8 mouse cellular contexts compared by ENCODE assay signal in the genomic region with DNA sequence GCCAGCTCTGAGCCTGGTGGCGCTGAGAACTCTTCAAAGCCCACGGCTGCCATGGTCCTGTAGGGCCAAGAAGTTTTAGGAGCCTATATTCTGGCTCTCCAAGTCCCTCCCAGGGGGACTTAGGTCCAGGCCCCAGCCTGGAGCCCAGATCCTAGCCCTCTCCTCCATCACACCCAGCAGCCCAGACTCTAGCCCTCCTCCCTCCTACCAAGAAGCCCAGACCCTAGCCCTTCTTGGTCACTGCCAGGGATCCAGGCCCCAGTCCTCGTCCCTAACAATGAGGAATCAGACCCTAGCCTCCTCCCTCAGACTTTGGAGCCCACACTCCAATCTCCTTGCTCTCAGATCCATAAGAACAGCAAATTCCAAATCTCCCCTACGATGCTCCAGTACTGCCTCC. TPM values are rescaled to one million over a fixed set of nuclear protein-coding genes. Genes with fewer than 3 reads are reported as not detected.
A peak's percentile ranks its signal among the peaks of the same experiment; 100 is the strongest.
DNase-seq lines count a peak whose midpoint lies in the region; ATAC-seq and TF ChIP-seq lines count a peak whose summit lies in the region.

No protein-coding gene starts in this region.

- peaks cover 37% of the 10 kb centered on the region for H3K79me2 ChIP-seq in CH12.LX (replicated peaks; ENCODE audit: control insufficient read depth, extremely low read depth, insufficient read depth, poor library complexity, severe bottlenecking)

- H3K36me3 ChIP-seq in CH12.LX (replicated peaks in 1 of 2; ENCODE audit: control insufficient read depth in 1 of 2, insufficient read depth in 1 of 2, low read length in 1 of 2): peaks cover 35 to 73% of the 10 kb centered on the region in 2 experiments
- H3K36me3 ChIP-seq in forebrain, embryonic 14.5 days (ENCODE audit: control insufficient read depth, insufficient read depth, low read length): peaks cover 23% of the 10 kb centered on the region
- peaks cover 13% of the 10 kb centered on the region for H3K36me3 ChIP-seq in liver, embryonic 14.5 days (replicated peaks; ENCODE audit: control insufficient read depth, insufficient read depth, low read depth)

- intact Hi-C loops in gastrocnemius, adult 2 months (cut with DNase I): loop anchor here (5.0 kb wide), 1 partner anchor 63 kb away; a partner anchor contains a TSS
- intact Hi-C loops in left cerebral cortex, postnatal 10 days (cut with DNase I): no loop called here

- WGBS in forebrain, embryonic 14.5 days: 37% methylated on average over 4 of the region's 4 CpGs
- 32% methylated on average over 4 of the region's 4 CpGs for whole genome bisulfite sequencing in liver, embryonic 14.5 days (ENCODE audit: insufficient replicate concordance)

- peak; percentile 35 for ATAC-seq in forebrain, embryonic 14.5 days
- no peak for ATAC-seq in liver, embryonic 14.5 days (ENCODE audit: insufficient read depth)

- no peak for TF ChIP-seq POLR2A in CH12.LX (IDR thresholded peaks at IDR 0.05; ENCODE audit: low read depth, low read length)

- TF ChIP-seq CTCF in gastrocnemius, adult 2 months (IDR thresholded peaks at IDR 0.05): no peak
- TF ChIP-seq CTCF in CH12.LX (conservative IDR thresholded peaks at IDR 0.05 in 1 of 2, IDR thresholded peaks at IDR 0.05 in 1 of 2; ENCODE audit: low read depth in 2 of 2, low read length in 2 of 2): no peak
- no peak for TF ChIP-seq CTCF in liver, embryonic 14.5 days (IDR thresholded peaks at IDR 0.05; ENCODE audit: low read depth)

- in situ Hi-C loops in CH12.LX (cut with MboI; ENCODE audit: low pct_ligation_motif_present, low pct_unique_long_range_greater_than_20kb, low sequenced_read_pairs): no loop called here

- TF ChIP-seq RAD21 in CH12.LX (IDR thresholded peaks at IDR 0.05; ENCODE audit: low read depth, low read length): no peak

- H3K9me3 ChIP-seq in CH12.LX (replicated peaks; ENCODE audit: low read length): no peaks in the 10 kb centered on the region
- H3K9me3 ChIP-seq in forebrain, embryonic 14.5 days (replicated peaks; ENCODE audit: control insufficient read depth, low read length): no peaks in the 10 kb centered on the region
- H3K9me3 ChIP-seq in liver, embryonic 14.5 days (ENCODE audit: control insufficient read depth, low read length): no peaks in the 10 kb centered on the region

- H3K4me3 ChIP-seq in gastrocnemius, adult 2 months: peak overlapping the region; percentile 90
- H3K4me3 ChIP-seq in CH12.LX (replicated peaks in 1 of 3; ENCODE audit: low read depth in 2 of 3, low read length in 2 of 3, poor library complexity in 1 of 3): peak overlapping the region; percentile 67 to 75 (median 69)
- H3K4me3 ChIP-seq in forebrain, embryonic 14.5 days (ENCODE audit: low read depth, low read length): peak overlapping the region; percentile 62
- peak overlapping the region; percentile 88 to 97 for H3K4me3 ChIP-seq in liver, embryonic 14.5 days (ENCODE audit: insufficient read depth in 1 of 2, low read depth in 2 of 2, low read length in 2 of 2)

- H3K27me3 ChIP-seq in CH12.LX (replicated peaks): no peaks in the 10 kb centered on the region
- no peaks in the 10 kb centered on the region for H3K27me3 ChIP-seq in forebrain, embryonic 14.5 days (replicated peaks; ENCODE audit: control insufficient read depth, insufficient read depth, low read length)
- H3K27me3 ChIP-seq in liver, embryonic 14.5 days (ENCODE audit: control insufficient read depth, insufficient read depth, low read length): no peaks in the 10 kb centered on the region

- H3K27ac ChIP-seq in gastrocnemius, adult 2 months: peak overlapping the region; percentile 99
- no peak overlapping the region for H3K27ac ChIP-seq in CH12.LX (ENCODE audit: insufficient read depth, low read depth)
- 0 out of 2 replicates have a peak overlapping the region, but pooled peaks have one; percentile 14 for H3K27ac ChIP-seq in forebrain, embryonic 14.5 days (ENCODE audit: low read depth, low read length)
- H3K27ac ChIP-seq in liver, embryonic 14.5 days: no peak overlapping the region; the same call in 1 of the 2 replicates

- DNase-seq in gastrocnemius, adult 2 months: no peak
- DNase-seq in gastrocnemius, postnatal 10 days: no peak
- no peak for DNase-seq in CH12.LX (ENCODE audit: extremely low read depth)
- DNase-seq in forebrain, embryonic 14.5 days (ENCODE audit: low spot score): no peak
- no peak for DNase-seq in liver, embryonic 14.5 days (ENCODE audit: low read depth in 3 of 3, low spot score in 3 of 3)
- no peak for DNase-seq in urinary bladder, postnatal 25 days (ENCODE audit: low spot score)
- no peak for DNase-seq in left cerebral cortex, postnatal 10 days (ENCODE audit: extremely low spot score in 1 of 2, low spot score in 2 of 2)
- no peak for DNase-seq in adrenal gland, postnatal 25 days

- TF ChIP-seq EP300 in CH12.LX (IDR thresholded peaks at IDR 0.05; ENCODE audit: low read length): no peak
- TF ChIP-seq EP300 in liver, embryonic 14.5 days (IDR thresholded peaks at IDR 0.05; ENCODE audit: low read depth): no peak

- H3K4me1 ChIP-seq in CH12.LX (ENCODE audit: control insufficient read depth in 1 of 2, insufficient read depth in 2 of 2): peaks cover 7 to 48% of the 10 kb centered on the region in 2 experiments
- peaks cover 14% of the 10 kb centered on the region for H3K4me1 ChIP-seq in forebrain, embryonic 14.5 days (ENCODE audit: control insufficient read depth, insufficient read depth, low read length)
- peaks cover 7 to 14% of the 10 kb centered on the region in 2 experiments; a peak in 2 of 4 replicates for H3K4me1 ChIP-seq in liver, embryonic 14.5 days (replicated peaks; ENCODE audit: control insufficient read depth in 2 of 2, insufficient read depth in 2 of 2, low read length in 1 of 2)

- dilution Hi-C loops in CH12.LX (cut with MboI; ENCODE audit: extremely low pct_ligation_motif_present, extremely low pct_unique_long_range_greater_than_20kb, low sequenced_read_pairs): no loop called here

- H3K9ac ChIP-seq in CH12.LX (ENCODE audit: insufficient read depth, low read depth): peak overlapping the region; percentile 96
- peak overlapping the region; percentile 78 for H3K9ac ChIP-seq in forebrain, embryonic 14.5 days (ENCODE audit: low read length)
- peak overlapping the region; percentile 82 for H3K9ac ChIP-seq in liver, embryonic 14.5 days (replicated peaks)

- peak overlapping the region; percentile 84 for H3K4me2 ChIP-seq in CH12.LX (ENCODE audit: insufficient read depth, low read depth, poor library complexity, severe bottlenecking)
- peak overlapping the region; percentile 98 for H3K4me2 ChIP-seq in forebrain, embryonic 14.5 days (ENCODE audit: low read length)
- H3K4me2 ChIP-seq in liver, embryonic 14.5 days (ENCODE audit: low read depth): peak overlapping the region; percentile 95

RNA-seq across cellular contexts. Expression of a gene that starts 0.7 kb away (rescaled TPM):
- 10 to 100 TPM; 14.0 to 16.2 TPM for total RNA-seq in gastrocnemius, adult 2 months (2021)
- total RNA-seq in gastrocnemius, postnatal 10 days (2021): 10 to 100 TPM; 13.1 to 18.2 TPM
- total RNA-seq in CH12.LX (2012; rRNA removed) (28.8 and 33.2 TPM in 2 replicates), CH12.LX (2014; rRNA removed) (15.1 and 15.9 TPM in 2 replicates)
- 38.6 and 44.0 TPM in 2 replicates for polyA plus RNA-seq in CH12.LX (2012; ENCODE audit: insufficient read length, low read depth)
- polyA plus RNA-seq in forebrain, embryonic 14.5 days (2014; fragmentation: Nextera tagmentation; extraction: Ambion mirVana): 31.3 and 34.8 TPM in 2 replicates
- 6.4 and 10.7 TPM in 2 replicates for polyA plus RNA-seq in liver, embryonic 14.5 days (2012; rRNA removed)
- 7.7 and 8.0 TPM in 2 replicates for polyA plus RNA-seq in liver, embryonic 14.5 days (2014; fragmentation: Nextera tagmentation; extraction: Ambion mirVana)
- 10 to 100 TPM; 34.5 to 37.9 TPM for total RNA-seq in left cerebral cortex, postnatal 10 days (2021)
- total RNA-seq in adrenal gland, postnatal 25 days (2021): 22.8 and 24.4 TPM in 2 replicates

RNA-seq across cellular contexts. Expression of a gene that starts 0.8 kb away (rescaled TPM):
- 10 to 100 TPM; 20.8 to 22.1 TPM for total RNA-seq in gastrocnemius, adult 2 months (2021)
- 10 to 100 TPM; 30.8 to 31.6 TPM for total RNA-seq in gastrocnemius, postnatal 10 days (2021)
- total RNA-seq in CH12.LX (2012; rRNA removed) (99.2 and 125 TPM in 2 replicates), CH12.LX (2014; rRNA removed) (117 and 119 TPM in 2 replicates)
- polyA plus RNA-seq in CH12.LX (2012; ENCODE audit: insufficient read length, low read depth): 171 and 204 TPM in 2 replicates
- polyA plus RNA-seq in forebrain, embryonic 14.5 days (2014; fragmentation: Nextera tagmentation; extraction: Ambion mirVana): 99.7 and 102 TPM in 2 replicates
- 19.9 and 28.4 TPM in 2 replicates for polyA plus RNA-seq in liver, embryonic 14.5 days (2012; rRNA removed)
- 46.4 and 48.3 TPM in 2 replicates for polyA plus RNA-seq in liver, embryonic 14.5 days (2014; fragmentation: Nextera tagmentation; extraction: Ambion mirVana)
- total RNA-seq in left cerebral cortex, postnatal 10 days (2021): 10 to 100 TPM; 54.8 to 63.6 TPM
- 42.0 and 46.4 TPM in 2 replicates for total RNA-seq in adrenal gland, postnatal 25 days (2021)

RNA-seq across cellular contexts. Expression of a gene that starts 11.9 kb away (rescaled TPM):
- 1,000 to 10,000 TPM in 1 of 2 experiments, 100 to 1,000 TPM in 1; 931 to 1,252 TPM for total RNA-seq in gastrocnemius, adult 2 months (2021)
- 100 to 1,000 TPM; 680 to 749 TPM for total RNA-seq in gastrocnemius, postnatal 10 days (2021)
- total RNA-seq in CH12.LX (2012; rRNA removed) (261 and 292 TPM in 2 replicates), CH12.LX (2014; rRNA removed) (50.6 and 58.9 TPM in 2 replicates)
- polyA plus RNA-seq in CH12.LX (2012; ENCODE audit: insufficient read length, low read depth): 297 and 307 TPM in 2 replicates
- 424 and 576 TPM in 2 replicates for polyA plus RNA-seq in forebrain, embryonic 14.5 days (2014; fragmentation: Nextera tagmentation; extraction: Ambion mirVana)
- polyA plus RNA-seq in liver, embryonic 14.5 days (2012; rRNA removed): 106 and 107 TPM in 2 replicates
- polyA plus RNA-seq in liver, embryonic 14.5 days (2014; fragmentation: Nextera tagmentation; extraction: Ambion mirVana): 351 and 354 TPM in 2 replicates
- 100 to 1,000 TPM; 531 to 541 TPM for total RNA-seq in left cerebral cortex, postnatal 10 days (2021)
- 484 and 641 TPM in 2 replicates for total RNA-seq in adrenal gland, postnatal 25 days (2021)

RNA-seq across cellular contexts. Expression of a gene that starts 13.1 kb away (rescaled TPM):
- total RNA-seq in gastrocnemius, adult 2 months (2021): not detected
- total RNA-seq in gastrocnemius, postnatal 10 days (2021): 1 to 10 TPM in 1 of 2 experiments, not detected in 1; 1.0 TPM
- total RNA-seq in CH12.LX (2012; rRNA removed): not detected in 2 replicates
- not detected in 2 replicates for total RNA-seq in CH12.LX (2014; rRNA removed)
- 0.39 and 0.45 TPM in 2 replicates for polyA plus RNA-seq in CH12.LX (2012; ENCODE audit: insufficient read length, low read depth)
- polyA plus RNA-seq in forebrain, embryonic 14.5 days (2014; fragmentation: Nextera tagmentation; extraction: Ambion mirVana): 0.13 and 0.23 TPM in 2 replicates
- 0.03 and 0.06 TPM in 2 replicates for polyA plus RNA-seq in liver, embryonic 14.5 days (2012; rRNA removed)
- not detected in 2 replicates for polyA plus RNA-seq in liver, embryonic 14.5 days (2014; fragmentation: Nextera tagmentation; extraction: Ambion mirVana)
- 1 to 10 TPM; 1.4 to 1.7 TPM for total RNA-seq in left cerebral cortex, postnatal 10 days (2021)
- total RNA-seq in adrenal gland, postnatal 25 days (2021): 0.39 TPM in 1 of 2 replicates, not detected in the other

RNA-seq across cellular contexts. Expression of a gene that starts 16.0 kb away (rescaled TPM):
- total RNA-seq in gastrocnemius, adult 2 months (2021): 10 to 100 TPM; 16.0 to 20.2 TPM
- 10 to 100 TPM; 27.6 to 30.4 TPM for total RNA-seq in gastrocnemius, postnatal 10 days (2021)
- total RNA-seq in CH12.LX (2012; rRNA removed) (20.9 and 21.1 TPM in 2 replicates), CH12.LX (2014; rRNA removed) (5.8 and 10.5 TPM in 2 replicates)
- polyA plus RNA-seq in CH12.LX (2012; ENCODE audit: insufficient read length, low read depth): 68.3 and 76.9 TPM in 2 replicates
- 40.5 and 44.2 TPM in 2 replicates for polyA plus RNA-seq in forebrain, embryonic 14.5 days (2014; fragmentation: Nextera tagmentation; extraction: Ambion mirVana)
- polyA plus RNA-seq in liver, embryonic 14.5 days (2012; rRNA removed): 27.0 and 30.2 TPM in 2 replicates
- polyA plus RNA-seq in liver, embryonic 14.5 days (2014; fragmentation: Nextera tagmentation; extraction: Ambion mirVana): 20.2 and 20.8 TPM in 2 replicates
- total RNA-seq in left cerebral cortex, postnatal 10 days (2021): 10 to 100 TPM; 48.2 to 60.9 TPM
- total RNA-seq in adrenal gland, postnatal 25 days (2021): 71.6 and 75.9 TPM in 2 replicates

Comparison
In these comparisons a context has a peak if more than half of its experiments do, and no peak if none do; other contexts are left out.
1. H3K27ac ChIP-seq: peak in gastrocnemius, adult 2 months (single experiment) and forebrain, embryonic 14.5 days (single experiment); none in CH12.LX (single experiment) and liver, embryonic 14.5 days (single experiment).
2. Peak in every context shown above with its lines, with median percentiles within 50 percentile points of each other: H3K4me3 ChIP-seq, H3K4me2 ChIP-seq and H3K9ac ChIP-seq.